Mouse (Mus musculus): ENCODE measurements around the gene Chd1. TPM values are rescaled to one million over a fixed set of nuclear protein-coding genes. Genes with fewer than 3 reads are reported as not detected.

The Chd1 gene
- total RNA-seq (2021) = 10 to 100 TPM; 19.9 to 20.7 TPM
- polyA plus RNA-seq (2012; rRNA removed) = 1.6 and 2.9 TPM in 2 replicates
- long read RNA-seq, full-length matches to known transcripts = 2 of 7 reads
- long read RNA-seq, partial matches to known transcripts = 4 of 7 reads
- long read RNA-seq, other reads (novel, unspliced or antisense) = 1 of 7 reads

DNA sequence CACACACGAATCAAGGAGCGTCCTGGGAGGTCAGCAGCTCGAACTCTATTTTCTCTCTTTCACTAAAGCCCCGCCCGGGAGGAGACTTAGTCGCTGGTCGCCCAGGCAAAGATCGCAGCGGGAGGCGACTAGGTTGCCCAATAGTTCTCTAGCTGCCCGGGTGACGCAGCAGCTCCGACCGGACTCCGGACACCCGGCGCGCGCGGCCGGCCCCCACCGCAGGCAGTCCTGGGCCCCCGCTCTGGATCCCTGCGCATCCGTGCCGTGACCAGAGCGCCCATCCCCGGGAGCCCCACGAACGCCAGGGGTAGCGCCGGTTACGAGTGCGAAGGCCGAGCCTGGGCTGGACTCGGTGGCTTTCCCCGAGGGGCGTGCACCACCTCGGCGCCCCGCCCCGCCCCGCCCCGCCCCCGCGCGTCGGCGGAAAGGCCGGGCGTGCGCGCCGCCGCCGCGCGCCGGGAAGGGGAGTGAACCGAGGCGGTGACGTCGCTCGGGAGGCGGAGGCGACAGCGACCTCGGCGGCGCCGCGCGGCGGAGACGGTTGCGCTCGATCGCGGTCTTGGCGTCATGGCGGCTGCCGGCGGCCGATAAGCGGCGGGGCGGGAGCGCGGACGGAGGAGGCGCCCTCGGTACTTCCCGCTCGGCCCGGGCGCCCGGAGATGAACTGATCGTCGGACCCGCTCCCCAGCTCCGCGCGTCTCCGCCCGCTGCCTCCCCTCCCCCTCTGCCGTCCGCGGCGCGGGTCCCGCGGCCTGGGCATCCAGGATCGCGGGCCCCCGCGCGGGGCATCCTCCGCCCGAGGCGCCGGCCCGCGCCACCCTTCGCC, at the start of gene Chd1:
Gene Chd1 (plus strand): TSS at position 493 of the 826 bp plus-strand sequence.
- H3K4me1 ChIP-seq (ENCODE audit: control insufficient read depth, insufficient read depth, low read length) = peaks cover 5% of the 10 kb centered on the region
- peak; percentile 75 for TF ChIP-seq POLR2A (IDR thresholded peaks at IDR 0.05; ENCODE audit: insufficient read depth, low read depth, low read length)
- no peak for TF ChIP-seq EP300 (IDR thresholded peaks at IDR 0.05; ENCODE audit: insufficient read depth, low read depth, low read length)
- 0 out of 2 replicates have a peak, but pooled peaks have one; percentile 9 for TF ChIP-seq CTCF (IDR thresholded peaks at IDR 0.05)
- peak within 1 kb of the TSS; percentile 99 for H3K27ac ChIP-seq
- H3K79me2 ChIP-seq (replicated peaks; ENCODE audit: control insufficient read depth, insufficient read depth, low read length) = no peaks in the 10 kb centered on the region
- intact Hi-C loops (cut with DNase I) = loop anchor here (2.0 to 10.0 kb wide), 4 partner anchors 47 to 760 kb away; partner anchors contain the start of genes 1600012H06Rik, Prdm9 and Wdr27
- DNase-seq = peak; percentile 93 to 94
- under 1% methylated on average over 105 of the region's 124 CpGs for WGBS
- peak within 1 kb of the TSS; percentile 96 for H3K9ac ChIP-seq (ENCODE audit: low read depth, low read length)
- peaks cover 19% of the 10 kb centered on the region for H3K36me3 ChIP-seq (ENCODE audit: control insufficient read depth, insufficient read depth, low read length)
- H3K27me3 ChIP-seq (ENCODE audit: control insufficient read depth, insufficient read depth, low read length) = no peaks in the 10 kb centered on the region
- peak within 1 kb of the TSS; percentile 91 for H3K4me3 ChIP-seq

- H3K27ac ChIP-seq = no peak overlapping the region
- TF ChIP-seq POLR2A (IDR thresholded peaks at IDR 0.05; ENCODE audit: insufficient read depth, low read depth, low read length) (no peak), EP300 (IDR thresholded peaks at IDR 0.05; ENCODE audit: insufficient read depth, low read depth, low read length) (no peak), CTCF (IDR thresholded peaks at IDR 0.05) (no peak)
- H3K9ac ChIP-seq (ENCODE audit: low read depth, low read length) = no peak overlapping the region
- H3K4me1 ChIP-seq (ENCODE audit: control insufficient read depth, insufficient read depth, low read length) = peaks cover 3% of the 10 kb centered on the region; the same call in 1 of the 2 replicates
- H3K36me3 ChIP-seq (ENCODE audit: control insufficient read depth, insufficient read depth, low read length) = no peaks in the 10 kb centered on the region
- no peaks in the 10 kb centered on the region for H3K79me2 ChIP-seq (replicated peaks; ENCODE audit: control insufficient read depth, insufficient read depth, low read length)
- H3K4me3 ChIP-seq = no peak overlapping the region
- DNase-seq = peak; percentile 34 to 40
- intact Hi-C loops (cut with DNase I) = loop anchor here (5.0 kb wide), 1 partner anchor 45 kb away; the partner anchor contains the start of gene Chd1
- H3K27me3 ChIP-seq (ENCODE audit: control insufficient read depth, insufficient read depth, low read length) = no peaks in the 10 kb centered on the region
- 24% methylated on average over 6 of the region's 6 CpGs for WGBS
These were observed 47.7 kb upstream of the Chd1 start for GRCm38 (mm10) chr17:15656881-15657607.

GRCm38 (mm10) chr17:15672870-15673269, 31.9 kb upstream of the Chd1 start:
- no peak overlapping the region for H3K9ac ChIP-seq (ENCODE audit: low read depth, low read length)
- intact Hi-C loops (cut with DNase I) = no loop called here
- H3K27ac ChIP-seq = no peak overlapping the region
- no peak overlapping the region for H3K4me3 ChIP-seq
- TF ChIP-seq CTCF (IDR thresholded peaks at IDR 0.05) (no peak), EP300 (IDR thresholded peaks at IDR 0.05; ENCODE audit: insufficient read depth, low read depth, low read length) (no peak), POLR2A (IDR thresholded peaks at IDR 0.05; ENCODE audit: insufficient read depth, low read depth, low read length) (no peak)
- 30% methylated on average over 5 of the region's 5 CpGs for WGBS
- H3K27me3 ChIP-seq (ENCODE audit: control insufficient read depth, insufficient read depth, low read length) = no peaks in the 10 kb centered on the region
- H3K79me2 ChIP-seq (replicated peaks; ENCODE audit: control insufficient read depth, insufficient read depth, low read length) = no peaks in the 10 kb centered on the region
- no peak for DNase-seq
- no peaks in the 10 kb centered on the region for H3K4me1 ChIP-seq (ENCODE audit: control insufficient read depth, insufficient read depth, low read length)
- no peaks in the 10 kb centered on the region for H3K36me3 ChIP-seq (ENCODE audit: control insufficient read depth, insufficient read depth, low read length)

DNA sequence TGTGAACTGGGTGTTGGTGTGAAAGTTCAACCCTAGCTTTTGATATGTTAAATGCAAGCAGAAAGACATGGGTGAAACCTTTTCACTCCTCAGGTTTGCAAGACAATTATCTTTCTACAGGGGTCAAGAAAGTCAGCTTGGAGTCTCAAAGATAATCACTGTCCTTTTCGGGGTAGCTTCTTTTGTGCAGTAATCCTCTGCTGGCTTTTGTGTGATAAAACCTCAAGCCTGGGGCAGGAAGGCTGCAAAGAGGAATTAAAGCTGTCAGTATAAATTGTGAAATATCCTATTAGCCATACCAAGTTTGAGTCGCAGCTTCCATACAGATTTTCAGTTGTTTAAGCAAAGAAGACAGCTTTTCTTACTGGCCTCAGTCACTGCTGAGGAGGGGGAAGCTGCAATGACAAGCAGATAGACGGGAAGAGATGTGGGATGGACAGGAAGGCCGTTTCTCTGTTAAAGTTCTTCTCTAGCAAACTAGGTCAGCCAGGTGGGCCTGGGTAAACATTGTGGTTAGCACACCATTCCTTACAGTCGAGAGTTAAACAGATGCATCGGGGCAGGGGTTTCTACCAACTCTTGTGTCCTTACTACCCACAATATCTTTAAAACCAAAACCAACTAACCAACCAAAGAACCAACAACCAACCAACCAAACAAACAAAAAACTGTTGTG, 26.7 kb upstream of the Chd1 start:
- Histone ChIP-seq H3K36me3 (ENCODE audit: control insufficient read depth, insufficient read depth, low read length) (no peaks in the 10 kb centered on the region), H3K27ac (no peak overlapping the region), H3K27me3 (ENCODE audit: control insufficient read depth, insufficient read depth, low read length) (no peaks in the 10 kb centered on the region), H3K9ac (ENCODE audit: low read depth, low read length) (no peak overlapping the region), H3K4me3 (no peak overlapping the region), H3K79me2 (replicated peaks; ENCODE audit: control insufficient read depth, insufficient read depth, low read length) (no peaks in the 10 kb centered on the region), H3K4me1 (ENCODE audit: control insufficient read depth, insufficient read depth, low read length) (no peaks in the 10 kb centered on the region)
- TF ChIP-seq CTCF (IDR thresholded peaks at IDR 0.05) (no peak), EP300 (IDR thresholded peaks at IDR 0.05; ENCODE audit: insufficient read depth, low read depth, low read length) (no peak), POLR2A (IDR thresholded peaks at IDR 0.05; ENCODE audit: insufficient read depth, low read depth, low read length) (no peak)
- 48% methylated on average over 6 of the region's 6 CpGs for WGBS
- DNase-seq = no peak
- intact Hi-C loops (cut with DNase I) = no loop called here

DNA sequence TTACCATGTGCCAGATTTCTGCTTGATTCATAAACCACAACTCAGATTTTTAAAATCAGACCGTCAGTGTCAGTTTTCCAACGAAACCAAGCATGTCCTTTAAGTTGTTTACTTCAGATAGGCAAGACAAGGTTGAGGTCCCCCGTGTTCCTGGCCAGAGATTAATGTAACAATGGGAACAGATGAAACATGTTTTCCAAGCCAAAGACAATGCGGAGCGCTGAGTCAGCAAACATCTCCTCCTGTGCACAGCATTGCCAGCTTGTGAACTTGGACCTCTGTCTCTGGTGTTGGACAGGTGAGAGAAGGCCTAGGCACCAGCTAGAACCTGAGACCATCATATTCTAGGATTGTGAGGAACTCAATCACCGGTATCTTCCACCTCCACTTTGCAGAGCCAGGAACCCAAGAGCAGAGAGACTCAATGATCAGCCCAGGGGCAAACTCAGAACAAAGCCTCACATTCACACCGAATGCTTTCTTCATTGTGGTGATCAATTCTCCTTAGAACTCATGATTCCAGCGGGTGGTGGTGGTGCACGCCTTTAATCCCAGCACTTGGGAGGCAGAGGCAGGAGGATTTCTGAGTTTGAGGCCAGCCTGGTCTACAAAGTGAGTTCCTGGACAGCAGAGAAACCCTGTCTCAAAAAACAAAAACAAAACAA, 24.7 kb upstream of the Chd1 start:
- Histone ChIP-seq H3K27me3 (ENCODE audit: control insufficient read depth, insufficient read depth, low read length) (no peaks in the 10 kb centered on the region), H3K27ac (no peak overlapping the region), H3K36me3 (ENCODE audit: control insufficient read depth, insufficient read depth, low read length) (no peaks in the 10 kb centered on the region), H3K79me2 (replicated peaks; ENCODE audit: control insufficient read depth, insufficient read depth, low read length) (no peaks in the 10 kb centered on the region), H3K4me1 (ENCODE audit: control insufficient read depth, insufficient read depth, low read length) (no peaks in the 10 kb centered on the region), H3K4me3 (no peak overlapping the region), H3K9ac (ENCODE audit: low read depth, low read length) (no peak overlapping the region)
- intact Hi-C loops (cut with DNase I) = no loop called here
- no peak for TF ChIP-seq CTCF (IDR thresholded peaks at IDR 0.05)
- TF ChIP-seq EP300 (IDR thresholded peaks at IDR 0.05; ENCODE audit: insufficient read depth, low read depth, low read length) = no peak
- no peak for TF ChIP-seq POLR2A (IDR thresholded peaks at IDR 0.05; ENCODE audit: insufficient read depth, low read depth, low read length)
- WGBS = 75% methylated on average over 9 of the region's 9 CpGs
- no peak for DNase-seq
